ENCODE assay signal across 8 mouse cellular contexts in the genomic region with DNA sequence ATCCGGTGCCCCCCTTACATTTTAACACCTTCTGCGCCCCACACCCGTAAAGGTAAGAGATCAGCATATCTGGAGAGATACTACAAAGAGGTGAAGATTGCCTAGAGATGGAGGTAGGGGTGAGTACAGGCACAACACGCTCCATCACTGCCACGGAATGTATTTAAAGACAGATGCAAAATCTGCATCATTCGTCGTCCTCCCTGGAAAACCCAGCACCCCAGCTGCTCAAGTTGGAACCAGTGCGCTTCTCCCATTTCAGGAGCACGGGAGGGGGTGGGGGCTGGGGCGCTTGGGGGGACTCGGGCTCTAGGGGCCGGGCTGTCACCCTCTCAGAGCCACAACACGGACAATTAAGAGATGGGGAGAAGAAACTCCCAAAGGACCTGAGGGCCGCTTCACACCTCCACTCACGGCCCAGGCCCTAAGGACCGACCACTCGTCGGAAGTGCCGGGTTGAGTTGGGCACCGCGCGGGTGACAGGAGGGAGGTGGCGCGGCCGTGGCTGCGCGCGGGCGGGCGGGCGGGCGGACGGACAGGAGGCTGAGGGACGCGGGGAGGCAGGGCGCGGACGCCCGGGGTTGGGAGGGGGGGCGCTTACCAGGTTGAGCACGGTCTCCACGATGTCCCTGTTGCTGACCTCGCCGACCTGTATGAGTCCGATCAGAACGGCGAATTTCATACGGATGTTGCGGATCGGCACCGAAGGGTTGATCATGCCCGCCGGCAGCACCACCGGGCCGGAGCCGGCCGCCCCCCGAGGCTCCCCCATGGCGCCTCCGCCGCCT. TPM values are rescaled to one million over a fixed set of nuclear protein-coding genes. Genes with fewer than 3 reads are reported as not detected.
DNase-seq lines count a peak whose midpoint lies in the region; ATAC-seq and TF ChIP-seq lines count a peak whose summit lies in the region.

No protein-coding gene starts in this region.

- ATAC-seq in heart, embryonic 14.5 days (ENCODE audit: insufficient number of reproducible peaks, insufficient read depth, low FRiP score, low read depth): 0 out of 2 replicates have a peak, but pooled peaks have one; percentile 46
- ATAC-seq in lung, postnatal 0 days: peak; percentile 42

- no peak for TF ChIP-seq CTCF in lung, postnatal 0 days (IDR thresholded peaks at IDR 0.05)

- WGBS in heart, embryonic 14.5 days: under 1% methylated on average over 54 of the region's 61 CpGs
- WGBS in lung, postnatal 0 days: 1% methylated on average over 43 of the region's 61 CpGs

- H3K36me3 ChIP-seq in heart, embryonic 14.5 days (ENCODE audit: control insufficient read depth, insufficient read depth, low read length): no peaks in the 10 kb centered on the region
- no peaks in the 10 kb centered on the region for H3K36me3 ChIP-seq in lung, postnatal 0 days (ENCODE audit: insufficient read depth, low read length)

- TF ChIP-seq EP300 in lung, postnatal 0 days (IDR thresholded peaks at IDR 0.05): no peak

- peak overlapping the region; percentile 85 to 96 for H3K4me3 ChIP-seq in heart, embryonic 14.5 days (ENCODE audit: control insufficient read depth in 1 of 2, insufficient read depth in 1 of 2, low read depth in 1 of 2, low read length in 2 of 2)
- H3K4me3 ChIP-seq in lung, postnatal 0 days (ENCODE audit: low read depth, low read length): peak overlapping the region; percentile 87

- H3K4me1 ChIP-seq in heart, embryonic 14.5 days (ENCODE audit: control insufficient read depth in 2 of 2, insufficient read depth in 2 of 2, low read length in 2 of 2): peaks cover 2 to 16% of the 10 kb centered on the region in 2 experiments; a peak in 3 of 4 replicates
- peaks cover 10% of the 10 kb centered on the region; the same call in 1 of the 2 replicates for H3K4me1 ChIP-seq in lung, postnatal 0 days (ENCODE audit: insufficient read depth, low read depth, low read length)

- no peaks in the 10 kb centered on the region for H3K27me3 ChIP-seq in heart, embryonic 14.5 days (ENCODE audit: control insufficient read depth, insufficient read depth, low read length)
- H3K27me3 ChIP-seq in lung, postnatal 0 days (replicated peaks; ENCODE audit: insufficient read depth, low read length): no peaks in the 10 kb centered on the region

- no peaks in the 10 kb centered on the region for H3K9me3 ChIP-seq in heart, embryonic 14.5 days (ENCODE audit: control insufficient read depth, low read length)
- no peaks in the 10 kb centered on the region for H3K9me3 ChIP-seq in lung, postnatal 0 days (ENCODE audit: low read length)

- DNase-seq in urinary bladder, adult 2 months (ENCODE audit: low spot score): peak; percentile 22
- DNase-seq in urinary bladder, postnatal 36 days (ENCODE audit: low spot score in 2 of 2): no peak
- DNase-seq in embryo, embryonic 10 days (ENCODE audit: low spot score): peak; percentile 53
- DNase-seq in layer of hippocampus, adult 8-10 months (ENCODE audit: low spot score in 2 of 2): peak; percentile 19 to 34
- DNase-seq in lung, postnatal 0 days (ENCODE audit: low spot score): peak; percentile 30
- DNase-seq in right cerebral cortex, postnatal 4 days: peak; percentile 40
- DNase-seq in spleen, postnatal 36 days (ENCODE audit: low spot score in 2 of 2): no peak

- H3K4me2 ChIP-seq in heart, embryonic 14.5 days (ENCODE audit: low read length): peak overlapping the region; percentile 81
- H3K4me2 ChIP-seq in lung, postnatal 0 days (replicated peaks; ENCODE audit: low read depth, low read length): peak overlapping the region; percentile 79

- H3K9ac ChIP-seq in heart, embryonic 14.5 days (ENCODE audit: low read length): peak overlapping the region; percentile 96
- peak overlapping the region; percentile 63 for H3K9ac ChIP-seq in lung, postnatal 0 days (replicated peaks; ENCODE audit: low read depth)

- H3K27ac ChIP-seq in heart, embryonic 14.5 days (replicated peaks in 1 of 2; ENCODE audit: control insufficient read depth in 1 of 2, insufficient read depth in 1 of 2, low read depth in 2 of 2, low read length in 2 of 2): peak overlapping the region; percentile 44 to 91; a peak in 3 of 4 replicates
- H3K27ac ChIP-seq in lung, postnatal 0 days (ENCODE audit: low read length): 0 out of 2 replicates have a peak overlapping the region, but pooled peaks have one; percentile 57

RNA-seq across cellular contexts. Expression of gene Nbea, which starts 0.9 kb away (rescaled TPM):
- 17.5 and 19.2 TPM in 2 replicates for polyA plus RNA-seq in urinary bladder, adult 2 months (2012; rRNA removed)
- polyA plus RNA-seq in heart, embryonic 14.5 days (2014; fragmentation: Nextera tagmentation; extraction: Ambion mirVana): 15.7 and 16.0 TPM in 2 replicates
- total RNA-seq in layer of hippocampus, adult 8-10 months (2022): 100 to 1,000 TPM; 174 to 221 (median 199) TPM
- 6.3 and 8.3 TPM in 2 replicates for polyA plus RNA-seq in lung, postnatal 0 days (2015; fragmentation: Nextera tagmentation; extraction: Ambion mirVana)

Comparison
In these comparisons a context has a peak if more than half of its experiments do, and no peak if none do; other contexts are left out.
1. DNase-seq: peak in urinary bladder, adult 2 months (single experiment), embryo, embryonic 10 days (single experiment), layer of hippocampus, adult 8-10 months (2 of 2), lung, postnatal 0 days (single experiment) and right cerebral cortex, postnatal 4 days (single experiment); none in urinary bladder, postnatal 36 days (0 of 2) and spleen, postnatal 36 days (0 of 2).